Mouse (Mus musculus): ENCODE measurements at regions not wholly inside any gene's neighbourhood (a gene's known extent, or its start where the extent isn't known, plus 50 kb on each side); places are given as distances from the start of the nearest gene placed in this dataset.

- no peak for DNase-seq (ENCODE audit: low read depth, low spot score)
- TF ChIP-seq MYB (IDR thresholded peaks at IDR 0.05; ENCODE audit: low read depth, low read length) (no peak), GATA1 (IDR thresholded peaks at IDR 0.05; ENCODE audit: low read depth, low read length) (no peak), ETS1 (IDR thresholded peaks at IDR 0.05; ENCODE audit: low read depth, low read length) (no peak), KAT2A (conservative IDR thresholded peaks at IDR 0.05; ENCODE audit: low read depth, low read length) (no peak), TAL1 (IDR thresholded peaks at IDR 0.05; ENCODE audit: low read length) (no peak), ELF1 (IDR thresholded peaks at IDR 0.05; ENCODE audit: low read depth, low read length) (no peak), CTCF (IDR thresholded peaks at IDR 0.05 in 2 of 3, conservative IDR thresholded peaks at IDR 0.05 in 1 of 3; ENCODE audit: control insufficient read depth in 1 of 3, insufficient read depth in 1 of 3, low read depth in 2 of 3, low read length in 3 of 3, poor library complexity in 1 of 3, severe bottlenecking in 1 of 3) (no peak), UBTF (IDR thresholded peaks at IDR 0.05; ENCODE audit: borderline replicate concordance, insufficient read depth, low read depth, low read length) (no peak), MXI1 (IDR thresholded peaks at IDR 0.05; ENCODE audit: low read depth, low read length) (no peak), HCFC1 (IDR thresholded peaks at IDR 0.05; ENCODE audit: low read depth, low read length) (no peak), SMC3 (IDR thresholded peaks at IDR 0.05; ENCODE audit: low read depth, low read length) (no peak), CHD1 (IDR thresholded peaks at IDR 0.05; ENCODE audit: low read depth, low read length) (no peak), RCOR1 (IDR thresholded peaks at IDR 0.05; ENCODE audit: low read depth, low read length) (no peak), ZNF384 (IDR thresholded peaks at IDR 0.05; ENCODE audit: low read depth, low read length) (no peak)
- Histone ChIP-seq H3K9ac (ENCODE audit: control insufficient read depth, low read depth, low read length, poor library complexity, severe bottlenecking) (no peak overlapping the region), H3K27ac (ENCODE audit: control insufficient read depth, low read depth, low read length) (no peak overlapping the region), H3K4me1 (ENCODE audit: control insufficient read depth in 1 of 2, insufficient read depth in 2 of 2, low read length in 2 of 2) (no peaks in the 10 kb centered on the region), H3K4me3 (ENCODE audit: control insufficient read depth in 1 of 2, insufficient read depth in 1 of 2, low read depth in 2 of 2, low read length in 2 of 2) (no peak overlapping the region), H3K9me3 (replicated peaks; ENCODE audit: insufficient read depth, low read length) (no peaks in the 10 kb centered on the region), H3K27me3 (ENCODE audit: control insufficient read depth in 1 of 2, insufficient read depth in 2 of 2, low read length in 2 of 2) (no peaks in the 10 kb centered on the region; a peak in 1 of 4 replicates), H3K79me2 (ENCODE audit: control insufficient read depth, insufficient read depth, low read length, poor library complexity) (no peaks in the 10 kb centered on the region), H3K36me3 (ENCODE audit: control insufficient read depth in 1 of 2, insufficient read depth in 2 of 2, low read length in 2 of 2) (no peaks in the 10 kb centered on the region)
Measured at GRCm38 (mm10) chr14:64574277-64574676, 470.2 kb downstream of the Prss52 start.

- no peak for DNase-seq (ENCODE audit: low read depth, low spot score)
- no peaks in the 10 kb centered on the region; a peak in 1 of 4 replicates for H3K27me3 ChIP-seq (ENCODE audit: control insufficient read depth in 1 of 2, insufficient read depth in 2 of 2, low read length in 2 of 2)
- H3K79me2 ChIP-seq (ENCODE audit: control insufficient read depth, insufficient read depth, low read length, poor library complexity), result no peaks in the 10 kb centered on the region
- TF ChIP-seq ZMIZ1 (IDR thresholded peaks at IDR 0.05; ENCODE audit: low read depth, low read length) (no peak), CHD2 (IDR thresholded peaks at IDR 0.05; ENCODE audit: low read length) (no peak), KAT2A (conservative IDR thresholded peaks at IDR 0.05; ENCODE audit: low read depth, low read length) (no peak), ELF1 (IDR thresholded peaks at IDR 0.05; ENCODE audit: low read depth, low read length) (no peak), ZKSCAN1 (IDR thresholded peaks at IDR 0.05; ENCODE audit: low read depth, low read length) (no peak), GATA1 (IDR thresholded peaks at IDR 0.05; ENCODE audit: low read depth, low read length) (no peak), MAZ (IDR thresholded peaks at IDR 0.05; ENCODE audit: low read depth, low read length) (no peak), TAL1 (IDR thresholded peaks at IDR 0.05; ENCODE audit: low read length) (no peak), MYB (IDR thresholded peaks at IDR 0.05; ENCODE audit: low read depth, low read length) (no peak), ZNF384 (IDR thresholded peaks at IDR 0.05; ENCODE audit: low read depth, low read length) (no peak), EP300 (IDR thresholded peaks at IDR 0.05; ENCODE audit: low read depth in 1 of 2, low read length in 2 of 2) (no peak), MAFK (IDR thresholded peaks at IDR 0.05; ENCODE audit: borderline replicate concordance, low read depth, low read length) (no peak), GABPA (IDR thresholded peaks at IDR 0.05; ENCODE audit: low read depth, low read length) (no peak), SMC3 (IDR thresholded peaks at IDR 0.05; ENCODE audit: low read depth, low read length) (no peak), HCFC1 (IDR thresholded peaks at IDR 0.05; ENCODE audit: low read depth, low read length) (no peak), E2F4 (IDR thresholded peaks at IDR 0.05; ENCODE audit: borderline replicate concordance, low read depth, low read length) (no peak), POLR2AphosphoS2 (IDR thresholded peaks at IDR 0.05; ENCODE audit: low read length) (no peak), MAX (IDR thresholded peaks at IDR 0.05; ENCODE audit: low read length) (no peak), POLR2A (IDR thresholded peaks at IDR 0.05; ENCODE audit: control insufficient read depth in 1 of 2, insufficient read depth in 1 of 2, low read depth in 1 of 2, low read length in 2 of 2, poor library complexity in 1 of 2) (no peak), MEF2A (IDR thresholded peaks at IDR 0.05; ENCODE audit: extremely low read depth, insufficient replicate concordance, low read depth, low read length, poor library complexity, severe bottlenecking) (no peak)
- no peaks in the 10 kb centered on the region for H3K36me3 ChIP-seq (ENCODE audit: control insufficient read depth in 1 of 2, insufficient read depth in 2 of 2, low read length in 2 of 2)
- no peak overlapping the region for H3K4me3 ChIP-seq (ENCODE audit: control insufficient read depth in 1 of 2, insufficient read depth in 1 of 2, low read depth in 2 of 2, low read length in 2 of 2)
- H3K27ac ChIP-seq (ENCODE audit: control insufficient read depth, low read depth, low read length), result no peak overlapping the region
- H3K9ac ChIP-seq (ENCODE audit: control insufficient read depth, low read depth, low read length, poor library complexity, severe bottlenecking), result no peak overlapping the region
- no peaks in the 10 kb centered on the region for H3K9me3 ChIP-seq (replicated peaks; ENCODE audit: insufficient read depth, low read length)
- no peaks in the 10 kb centered on the region for H3K4me1 ChIP-seq (ENCODE audit: control insufficient read depth in 1 of 2, insufficient read depth in 2 of 2, low read length in 2 of 2)
Measured at GRCm38 (mm10) chr14:64574773-64575172, 470.7 kb downstream of the Prss52 start.
